Mouse (Mus musculus): ENCODE data around the gene Tcirg1. TPM values are rescaled to one million over a fixed set of nuclear protein-coding genes. Genes with fewer than 3 reads are reported as not detected.

Gene Tcirg1
- polyA plus RNA-seq, 1 experiment from 2014 or later: 35.0 TPM

DNA sequence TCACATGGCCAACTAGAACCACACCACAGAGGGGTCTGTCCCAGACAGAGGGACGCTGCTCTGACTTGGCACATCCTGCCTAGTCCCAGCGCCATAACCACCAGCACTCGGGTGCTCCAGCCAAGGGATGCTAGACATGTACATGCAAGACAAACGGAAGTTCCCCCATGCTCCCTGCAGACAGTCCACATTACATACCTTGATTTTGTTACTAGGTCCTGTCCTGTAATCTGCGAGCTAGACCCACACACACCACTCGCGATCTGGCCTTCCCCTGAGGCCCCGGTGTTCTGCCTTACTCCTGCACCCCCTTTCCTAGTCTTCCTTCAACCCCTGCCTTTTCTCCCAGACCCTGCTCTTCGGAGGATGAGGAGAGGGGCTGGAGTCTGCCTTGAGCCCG lies 607 bp downstream of the Tcirg1 start:
- 38% methylated on average over 10 of the region's 10 CpGs for WGBS
- no peaks in the 10 kb centered on the region for H3K27me3 ChIP-seq (ENCODE audit: control insufficient read depth, insufficient read depth, low read length)
- H3K9me3 ChIP-seq (ENCODE audit: control insufficient read depth, low read length): no peaks in the 10 kb centered on the region
- H3K36me3 ChIP-seq (ENCODE audit: control insufficient read depth, insufficient read depth, low read length): peaks cover 58% of the 10 kb centered on the region
- peak overlapping the region; percentile 86 for H3K4me2 ChIP-seq (replicated peaks; ENCODE audit: low read depth, low read length)
- ATAC-seq (ENCODE audit: low FRiP score, low TSS enrichment): peak; percentile 6; the same call in 1 of the 2 replicates
- H3K27ac ChIP-seq (ENCODE audit: low read depth, low read length): peak overlapping the region; percentile 71
- H3K4me3 ChIP-seq (ENCODE audit: low read length): peak overlapping the region; percentile 63
- peak overlapping the region; percentile 72 for H3K9ac ChIP-seq (ENCODE audit: low read depth, low read length)
- H3K4me1 ChIP-seq (ENCODE audit: control insufficient read depth, insufficient read depth, low read length): peaks cover 30% of the 10 kb centered on the region

DNA sequence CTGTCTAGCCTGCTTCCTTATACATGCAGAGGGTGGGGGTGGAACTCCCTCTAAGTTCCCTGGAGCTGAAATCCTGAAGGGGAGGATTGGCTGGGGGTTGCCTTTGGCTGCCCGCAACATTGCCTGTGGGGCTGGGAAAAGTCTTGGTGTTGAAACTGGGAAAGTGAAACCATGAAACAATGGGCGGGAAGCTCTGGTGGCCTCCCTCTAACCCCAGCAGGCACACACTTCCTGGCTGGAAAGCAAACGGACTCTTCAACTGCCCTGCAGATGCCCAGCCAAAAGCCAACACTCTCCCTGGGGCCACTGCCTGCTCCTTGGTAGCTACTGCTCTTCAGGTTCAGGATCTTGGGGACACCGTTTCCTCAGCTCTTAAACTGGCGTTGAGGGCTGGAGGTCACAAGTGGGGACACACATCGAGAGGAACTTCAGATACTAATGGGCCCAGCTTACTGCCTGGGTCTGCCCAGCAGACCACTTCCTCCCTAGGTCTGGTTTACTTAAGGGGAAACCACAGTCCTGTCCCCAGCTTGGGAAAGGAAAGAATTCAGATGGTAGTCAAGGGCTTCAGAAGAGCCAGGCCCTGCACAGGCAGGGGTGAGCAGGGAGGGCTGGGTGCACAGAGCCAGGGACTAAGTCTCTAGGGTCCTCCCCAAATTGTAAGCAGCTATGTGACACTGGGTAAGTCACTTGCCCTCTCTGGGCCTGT lies 1.5 kb downstream of the Tcirg1 start:
- WGBS: 11% methylated on average over 6 of the region's 6 CpGs
- Histone ChIP-seq H3K27ac (ENCODE audit: low read depth, low read length) (peak overlapping the region; percentile 71), H3K4me1 (ENCODE audit: control insufficient read depth, insufficient read depth, low read length) (peaks cover 30% of the 10 kb centered on the region), H3K36me3 (ENCODE audit: control insufficient read depth, insufficient read depth, low read length) (peaks cover 51% of the 10 kb centered on the region), H3K9me3 (ENCODE audit: control insufficient read depth, low read length) (no peaks in the 10 kb centered on the region), H3K27me3 (ENCODE audit: control insufficient read depth, insufficient read depth, low read length) (no peaks in the 10 kb centered on the region), H3K9ac (ENCODE audit: low read depth, low read length) (peak overlapping the region; percentile 48), H3K4me2 (replicated peaks; ENCODE audit: low read depth, low read length) (peak overlapping the region; percentile 86), H3K4me3 (ENCODE audit: low read length) (peak overlapping the region; percentile 63)
- peak; percentile 14; the same call in 1 of the 2 replicates for ATAC-seq (ENCODE audit: low FRiP score, low TSS enrichment)

GRCm38 (mm10) chr19:3904363-3904675 lies 2.6 kb downstream of the Tcirg1 start:
- peaks cover 30% of the 10 kb centered on the region for H3K4me1 ChIP-seq (ENCODE audit: control insufficient read depth, insufficient read depth, low read length)

DNA sequence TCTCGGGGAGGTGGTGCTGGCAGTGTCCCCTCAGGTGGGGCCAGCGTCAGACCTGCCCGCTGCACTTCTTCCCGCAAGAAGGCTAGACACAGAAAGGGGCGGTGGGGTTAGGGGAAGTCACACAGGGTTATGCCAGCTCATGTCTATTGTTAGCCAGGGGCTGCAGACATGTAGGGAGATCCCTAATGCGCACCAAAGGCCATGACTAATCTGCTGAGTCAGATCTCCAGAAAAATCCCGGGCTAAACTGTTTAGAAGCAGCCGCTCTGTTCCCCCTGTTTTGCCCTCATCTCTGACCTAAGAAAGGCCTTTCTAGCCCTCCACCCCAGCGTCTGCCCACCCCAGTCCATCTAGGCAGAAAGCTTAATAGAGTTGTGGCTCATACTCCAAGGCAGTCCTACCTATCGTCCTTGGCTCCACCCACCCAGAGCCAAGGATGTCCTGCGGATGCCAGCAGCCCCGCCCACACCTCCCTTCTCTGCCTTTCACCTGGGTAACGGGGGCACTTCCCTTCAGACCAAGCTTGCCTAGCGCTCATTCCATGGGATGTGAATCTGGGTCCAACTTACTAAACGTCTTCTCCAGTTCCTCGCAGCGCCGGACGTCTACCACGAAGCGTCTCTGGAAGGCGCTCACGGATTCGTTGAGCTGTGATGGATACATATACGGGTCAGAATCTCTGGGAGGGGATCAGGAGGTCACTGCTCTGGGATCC lies 3.1 kb downstream of the Tcirg1 start:
- peaks cover 32% of the 10 kb centered on the region for H3K4me1 ChIP-seq (ENCODE audit: control insufficient read depth, insufficient read depth, low read length)
- H3K9me3 ChIP-seq (ENCODE audit: control insufficient read depth, low read length): no peaks in the 10 kb centered on the region
- WGBS: 67% methylated on average over 25 of the region's 25 CpGs
- peaks cover 43% of the 10 kb centered on the region for H3K36me3 ChIP-seq (ENCODE audit: control insufficient read depth, insufficient read depth, low read length)
- H3K9ac ChIP-seq (ENCODE audit: low read depth, low read length): 0 out of 2 replicates have a peak overlapping the region, but pooled peaks have one; percentile 48
- H3K4me3 ChIP-seq (ENCODE audit: low read length): no peak overlapping the region
- no peak overlapping the region for H3K27ac ChIP-seq (ENCODE audit: low read depth, low read length)
- no peak for ATAC-seq (ENCODE audit: low FRiP score, low TSS enrichment)
- H3K27me3 ChIP-seq (ENCODE audit: control insufficient read depth, insufficient read depth, low read length): no peaks in the 10 kb centered on the region
- peak overlapping the region; percentile 86; the same call in 1 of the 2 replicates for H3K4me2 ChIP-seq (replicated peaks; ENCODE audit: low read depth, low read length)

More at GRCm38 (mm10) chr19:3904363-3904675, 2.6 kb downstream of the Tcirg1 start:
- Histone ChIP-seq H3K9ac (ENCODE audit: low read depth, low read length) (0 out of 2 replicates have a peak overlapping the region, but pooled peaks have one; percentile 48), H3K36me3 (ENCODE audit: control insufficient read depth, insufficient read depth, low read length) (peaks cover 48% of the 10 kb centered on the region), H3K27ac (ENCODE audit: low read depth, low read length) (no peak overlapping the region), H3K27me3 (ENCODE audit: control insufficient read depth, insufficient read depth, low read length) (no peaks in the 10 kb centered on the region), H3K9me3 (ENCODE audit: control insufficient read depth, low read length) (no peaks in the 10 kb centered on the region), H3K4me2 (replicated peaks; ENCODE audit: low read depth, low read length) (peak overlapping the region; percentile 86), H3K4me3 (ENCODE audit: low read length) (no peak overlapping the region)
- WGBS: 47% methylated on average over 10 of the region's 10 CpGs
- ATAC-seq (ENCODE audit: low FRiP score, low TSS enrichment): no peak

DNA sequence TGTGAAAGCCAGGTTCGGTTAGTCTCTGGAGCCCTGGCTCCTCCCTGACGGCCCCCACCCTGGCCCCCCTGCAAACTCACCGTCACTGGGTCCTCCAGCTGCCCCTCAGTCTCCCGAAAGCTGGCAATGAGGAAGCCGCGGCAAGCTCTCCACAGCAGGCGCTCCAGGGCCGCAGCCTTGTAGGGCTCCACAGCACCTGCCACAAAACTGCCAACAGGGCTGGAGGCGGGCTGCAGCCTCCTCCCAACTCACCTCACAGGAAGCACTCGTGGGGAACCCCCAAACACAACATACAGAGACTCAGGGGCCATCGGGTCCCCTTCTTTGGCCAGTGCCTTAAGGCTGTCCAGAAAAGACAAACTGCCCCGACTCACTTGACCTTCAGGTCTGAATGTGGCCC lies 4.0 kb downstream of the Tcirg1 start:
- no peak overlapping the region for H3K27ac ChIP-seq (ENCODE audit: low read depth, low read length)
- no peak overlapping the region for H3K9ac ChIP-seq (ENCODE audit: low read depth, low read length)
- H3K4me1 ChIP-seq (ENCODE audit: control insufficient read depth, insufficient read depth, low read length): peaks cover 32% of the 10 kb centered on the region
- H3K4me3 ChIP-seq (ENCODE audit: low read length): no peak overlapping the region
- H3K9me3 ChIP-seq (ENCODE audit: control insufficient read depth, low read length): no peaks in the 10 kb centered on the region
- H3K36me3 ChIP-seq (ENCODE audit: control insufficient read depth, insufficient read depth, low read length): peaks cover 40% of the 10 kb centered on the region
- WGBS: 84% methylated on average over 12 of the region's 12 CpGs
- H3K4me2 ChIP-seq (replicated peaks; ENCODE audit: low read depth, low read length): no peak overlapping the region
- no peaks in the 10 kb centered on the region for H3K27me3 ChIP-seq (ENCODE audit: control insufficient read depth, insufficient read depth, low read length)
- ATAC-seq (ENCODE audit: low FRiP score, low TSS enrichment): no peak

GRCm38 (mm10) chr19:3899618-3900017 lies 7.3 kb downstream of the Tcirg1 start:
- WGBS: 97% methylated on average over 4 of the region's 4 CpGs
- peaks cover 72% of the 10 kb centered on the region for H3K36me3 ChIP-seq (ENCODE audit: control insufficient read depth, insufficient read depth, low read length)
- no peak for ATAC-seq (ENCODE audit: low FRiP score, low TSS enrichment)
- H3K9me3 ChIP-seq (ENCODE audit: control insufficient read depth, low read length): no peaks in the 10 kb centered on the region
- no peak overlapping the region for H3K27ac ChIP-seq (ENCODE audit: low read depth, low read length)
- no peaks in the 10 kb centered on the region for H3K27me3 ChIP-seq (ENCODE audit: control insufficient read depth, insufficient read depth, low read length)
- no peak overlapping the region for H3K9ac ChIP-seq (ENCODE audit: low read depth, low read length)
- H3K4me3 ChIP-seq (ENCODE audit: low read length): no peak overlapping the region
- H3K4me2 ChIP-seq (replicated peaks; ENCODE audit: low read depth, low read length): no peak overlapping the region
- H3K4me1 ChIP-seq (ENCODE audit: control insufficient read depth, insufficient read depth, low read length): peaks cover 9% of the 10 kb centered on the region

DNA sequence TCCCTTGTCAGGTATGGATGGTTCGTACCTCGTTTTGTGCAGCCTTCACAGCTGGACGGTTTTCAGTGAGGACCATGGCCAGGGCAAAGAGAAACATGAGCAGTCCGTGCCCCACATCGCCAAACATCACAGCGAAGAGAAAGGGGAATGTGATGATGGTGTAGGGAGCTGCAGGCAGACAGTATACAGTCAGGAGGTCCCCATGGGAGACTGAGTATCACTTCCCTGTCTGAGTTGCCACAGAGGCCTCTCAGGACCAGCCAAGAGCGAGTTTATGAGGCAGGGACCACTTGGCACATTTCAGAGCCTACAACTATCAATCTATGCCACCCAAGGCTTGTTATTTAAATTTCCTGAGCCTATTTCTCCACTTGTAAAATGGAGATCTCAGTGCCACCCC lies 8.0 kb downstream of the Tcirg1 start:
- no peak overlapping the region for H3K9ac ChIP-seq (ENCODE audit: low read depth, low read length)
- no peaks in the 10 kb centered on the region for H3K9me3 ChIP-seq (ENCODE audit: control insufficient read depth, low read length)
- H3K36me3 ChIP-seq (ENCODE audit: control insufficient read depth, insufficient read depth, low read length): peaks cover 77% of the 10 kb centered on the region
- WGBS: 66% methylated on average over 7 of the region's 7 CpGs
- H3K4me3 ChIP-seq (ENCODE audit: low read length): no peak overlapping the region
- no peak for ATAC-seq (ENCODE audit: low FRiP score, low TSS enrichment)
- H3K4me1 ChIP-seq (ENCODE audit: control insufficient read depth, insufficient read depth, low read length): 0 out of 2 replicates have a peak, but pooled peaks cover 2% of the 10 kb centered on the region
- H3K27me3 ChIP-seq (ENCODE audit: control insufficient read depth, insufficient read depth, low read length): no peaks in the 10 kb centered on the region
- H3K4me2 ChIP-seq (replicated peaks; ENCODE audit: low read depth, low read length): no peak overlapping the region
- H3K27ac ChIP-seq (ENCODE audit: low read depth, low read length): no peak overlapping the region

GRCm38 (mm10) chr19:3897557-3897956 lies 9.4 kb downstream of the Tcirg1 start:
- no peaks in the 10 kb centered on the region for H3K27me3 ChIP-seq (ENCODE audit: control insufficient read depth, insufficient read depth, low read length)
- 93% methylated on average over 5 of the region's 5 CpGs for WGBS
- H3K4me2 ChIP-seq (replicated peaks; ENCODE audit: low read depth, low read length): no peak overlapping the region

GRCm38 (mm10) chr19:3896208-3896607 lies 10.7 kb downstream of the Tcirg1 start:
- no peak overlapping the region for H3K4me3 ChIP-seq (ENCODE audit: low read length)
- no peaks in the 10 kb centered on the region for H3K9me3 ChIP-seq (ENCODE audit: control insufficient read depth, low read length)
- no peak overlapping the region for H3K27ac ChIP-seq (ENCODE audit: low read depth, low read length)
- H3K4me2 ChIP-seq (replicated peaks; ENCODE audit: low read depth, low read length): no peak overlapping the region
- no peak for ATAC-seq (ENCODE audit: low FRiP score, low TSS enrichment)
- 0 out of 2 replicates have a peak, but pooled peaks cover 2% of the 10 kb centered on the region for H3K4me1 ChIP-seq (ENCODE audit: control insufficient read depth, insufficient read depth, low read length)
- no peak overlapping the region for H3K9ac ChIP-seq (ENCODE audit: low read depth, low read length)
- peaks cover 78% of the 10 kb centered on the region for H3K36me3 ChIP-seq (ENCODE audit: control insufficient read depth, insufficient read depth, low read length)
- 90% methylated on average over 10 of the region's 10 CpGs for WGBS
- no peaks in the 10 kb centered on the region for H3K27me3 ChIP-seq (ENCODE audit: control insufficient read depth, insufficient read depth, low read length)

More at GRCm38 (mm10) chr19:3897557-3897956, 9.4 kb downstream of the Tcirg1 start:
- no peak overlapping the region for H3K9ac ChIP-seq (ENCODE audit: low read depth, low read length)
- no peak for ATAC-seq (ENCODE audit: low FRiP score, low TSS enrichment)
- no peaks in the 10 kb centered on the region for H3K9me3 ChIP-seq (ENCODE audit: control insufficient read depth, low read length)
- H3K4me3 ChIP-seq (ENCODE audit: low read length): no peak overlapping the region
- no peak overlapping the region for H3K27ac ChIP-seq (ENCODE audit: low read depth, low read length)
- H3K4me1 ChIP-seq (ENCODE audit: control insufficient read depth, insufficient read depth, low read length): 0 out of 2 replicates have a peak, but pooled peaks cover 2% of the 10 kb centered on the region
- H3K36me3 ChIP-seq (ENCODE audit: control insufficient read depth, insufficient read depth, low read length): peaks cover 77% of the 10 kb centered on the region
